Mouse (Mus musculus): ENCODE results near the gene Prpf6. TPM values are rescaled to one million over a fixed set of nuclear protein-coding genes. Genes with fewer than 3 reads are reported as not detected.

The Prpf6 gene
- polyA plus RNA-seq, 1 experiment from 2014 or later, result 80.5 TPM

DNA sequence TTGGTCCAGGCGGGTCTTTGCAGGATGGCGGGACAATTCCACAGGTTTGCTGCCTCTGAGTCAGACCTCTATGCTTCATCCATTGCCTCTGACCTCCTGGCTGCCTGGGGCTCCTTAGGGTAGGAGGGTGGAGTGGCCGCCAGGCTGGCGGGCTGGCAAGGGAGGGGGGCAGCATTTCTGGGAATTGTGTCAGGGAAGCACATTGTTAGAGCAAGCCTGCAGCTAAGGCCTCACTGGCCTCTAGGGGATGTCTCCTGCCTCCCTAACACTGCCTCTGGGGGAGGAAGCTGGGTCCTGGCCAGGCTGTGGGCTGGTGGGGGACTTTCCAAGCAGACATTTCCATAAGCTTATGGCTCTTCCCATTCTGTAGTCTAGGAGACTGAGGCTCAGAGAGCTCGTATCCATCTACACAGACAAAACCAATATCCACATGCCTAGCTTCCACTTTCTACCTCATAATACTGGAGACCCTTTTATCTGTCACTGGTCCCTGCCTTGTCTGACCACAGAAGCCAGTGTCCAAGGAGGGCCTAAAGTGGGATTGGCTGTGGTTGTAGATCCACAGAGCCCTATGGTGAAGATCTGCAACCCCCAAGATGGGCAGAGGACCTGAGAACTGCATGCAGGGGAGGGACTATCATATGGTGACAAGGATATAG is 85.6 kb downstream of the Prpf6 start:
- 65% methylated on average over 5 of the region's 5 CpGs for WGBS
- Histone ChIP-seq H3K27me3 (ENCODE audit: low read depth, poor library complexity, severe bottlenecking) (peaks cover 25% of the 10 kb centered on the region), H3K27ac (peak overlapping the region; percentile 85), H3K4me3 (no peak overlapping the region), H3K9me3 (replicated peaks) (no peaks in the 10 kb centered on the region), H3K4me1 (peaks cover 62% of the 10 kb centered on the region), H3K36me3 (no peaks in the 10 kb centered on the region)
- DNase-seq (ENCODE audit: low spot score), result no peak

DNA sequence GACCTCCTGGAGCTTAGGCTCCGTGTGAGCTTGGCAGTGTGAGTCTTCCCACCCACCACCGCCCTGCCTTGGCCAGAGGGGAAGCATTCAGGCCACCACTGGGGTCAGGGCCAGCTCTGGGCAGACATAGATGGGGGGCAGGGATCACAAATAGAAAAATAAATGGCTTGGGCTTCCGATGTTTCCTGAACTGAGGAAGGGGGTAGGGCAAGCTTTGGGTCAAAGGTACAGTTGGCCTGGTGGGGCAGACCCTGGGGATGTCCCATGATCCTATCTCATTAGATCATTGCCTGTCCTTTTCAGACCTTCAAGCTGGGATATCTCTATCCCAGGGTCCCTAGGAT is 86.1 kb downstream of the Prpf6 start:
- Histone ChIP-seq H3K27me3 (ENCODE audit: low read depth, poor library complexity, severe bottlenecking) (peaks cover 20% of the 10 kb centered on the region), H3K9me3 (replicated peaks) (no peaks in the 10 kb centered on the region), H3K4me3 (no peak overlapping the region), H3K36me3 (0 out of 2 replicates have a peak, but pooled peaks cover 1% of the 10 kb centered on the region), H3K27ac (peak overlapping the region; percentile 85; the same call in 1 of the 2 replicates), H3K4me1 (peaks cover 62% of the 10 kb centered on the region)
- no peak for DNase-seq (ENCODE audit: low spot score)
- WGBS, result 62% methylated on average over 3 of the region's 3 CpGs

DNA sequence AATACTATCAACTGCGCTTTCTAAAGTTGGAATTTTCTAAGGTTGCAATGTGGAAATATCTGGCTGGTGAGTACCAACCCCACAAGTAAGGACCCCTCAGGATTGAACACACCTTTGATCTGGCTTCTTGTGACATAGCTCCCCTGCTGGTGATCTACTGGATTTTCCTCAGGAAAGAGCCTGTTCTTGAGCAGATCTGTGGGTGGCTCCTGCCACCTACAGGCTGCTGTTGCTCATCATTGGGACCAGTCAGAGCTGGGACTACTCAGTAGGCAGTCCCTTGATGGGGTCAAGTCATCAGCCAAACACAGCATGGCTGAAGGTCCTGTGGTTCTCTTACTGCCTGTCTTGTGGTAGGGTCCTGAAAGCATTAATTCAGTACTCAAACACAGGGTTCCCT is 87.1 kb downstream of the Prpf6 start:
- Histone ChIP-seq H3K36me3 (0 out of 2 replicates have a peak, but pooled peaks cover 5% of the 10 kb centered on the region), H3K27me3 (ENCODE audit: low read depth, poor library complexity, severe bottlenecking) (peaks cover 9% of the 10 kb centered on the region), H3K4me3 (no peak overlapping the region), H3K9me3 (replicated peaks) (no peaks in the 10 kb centered on the region), H3K4me1 (peaks cover 54% of the 10 kb centered on the region), H3K27ac (no peak overlapping the region)
- DNase-seq (ENCODE audit: low spot score), result peak; percentile 70
- WGBS, result 50% methylated on average over 1 of the region's 1 CpGs

DNA sequence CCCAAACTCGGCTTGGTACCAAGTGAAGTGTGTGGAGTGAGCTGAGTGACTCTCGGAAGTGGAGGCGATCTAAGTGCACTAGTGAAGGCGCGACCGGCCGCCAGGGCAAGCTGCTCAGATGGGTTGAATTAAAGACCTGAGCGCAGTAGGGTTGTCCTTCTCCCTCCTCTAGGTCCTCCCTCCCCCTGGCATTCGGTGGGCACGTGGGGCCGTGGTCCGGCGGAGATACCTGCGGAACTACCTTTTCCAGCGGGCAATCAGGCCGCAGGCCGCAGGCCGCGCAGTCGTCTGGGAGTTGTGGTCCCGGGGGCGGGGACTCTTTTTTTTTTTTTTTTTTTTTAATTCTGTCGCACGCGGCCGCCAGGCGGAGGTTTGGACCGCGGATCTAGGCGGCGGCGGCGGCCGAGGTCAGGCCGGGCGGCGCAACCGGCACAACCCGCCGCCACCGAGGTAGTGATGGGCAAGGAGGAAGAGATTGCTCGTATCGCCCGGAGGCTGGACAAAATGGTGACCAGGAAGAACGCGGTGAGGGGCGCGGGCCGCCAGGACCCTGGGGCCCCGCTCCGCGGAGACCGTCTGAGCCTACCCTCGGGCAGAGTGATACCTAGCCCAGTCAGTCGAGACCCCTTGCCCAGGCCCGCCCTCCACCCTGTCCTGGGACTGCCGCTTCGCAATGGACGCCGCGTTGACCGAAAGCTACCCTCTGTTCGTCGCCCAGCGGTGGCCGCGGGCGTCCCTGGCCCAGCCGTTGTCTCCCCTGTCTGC is 88.5 kb downstream of the Prpf6 start, which contains the start of gene Tcea2:
TSS of gene Tcea2 (plus strand) at position 360 of the 765 bp plus-strand sequence.
- Histone ChIP-seq H3K4me1 (peaks cover 41% of the 10 kb centered on the region), H3K9me3 (replicated peaks) (no peaks in the 10 kb centered on the region), H3K4me3 (peak within 1 kb of the TSS; percentile 76), H3K27ac (peak within 1 kb of the TSS; percentile 93), H3K36me3 (peaks cover 12% of the 10 kb centered on the region; the same call in 1 of the 2 replicates), H3K27me3 (ENCODE audit: low read depth, poor library complexity, severe bottlenecking) (no peaks in the 10 kb centered on the region)
- WGBS, result under 1% methylated on average over 69 of the region's 69 CpGs
- DNase-seq (ENCODE audit: low spot score), result peak; percentile 86

DNA sequence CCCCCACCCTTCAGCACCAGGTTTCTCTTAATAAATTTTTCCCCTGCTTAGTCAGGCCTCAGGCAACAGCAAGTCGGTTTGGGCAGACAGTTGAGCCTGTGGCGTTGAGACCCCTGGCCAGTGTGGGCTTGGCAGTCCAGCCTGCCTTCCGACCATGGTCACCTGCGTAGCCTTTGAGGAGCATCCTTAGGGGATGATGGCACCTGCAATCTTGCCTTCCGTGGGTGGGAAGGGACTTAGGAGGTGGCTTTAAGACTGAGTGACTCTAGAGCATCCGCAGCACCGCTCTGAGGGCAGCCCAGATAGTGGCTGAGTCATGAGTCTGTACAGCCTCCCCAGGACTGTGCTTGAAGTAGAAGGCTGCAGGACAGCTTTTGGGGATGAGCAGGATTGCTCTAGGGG is 89.0 kb downstream of the Prpf6 start:
- no peaks in the 10 kb centered on the region for H3K27me3 ChIP-seq (ENCODE audit: low read depth, poor library complexity, severe bottlenecking)
- H3K27ac ChIP-seq, result peak overlapping the region; percentile 93
- peak overlapping the region; percentile 76 for H3K4me3 ChIP-seq
- peaks cover 36% of the 10 kb centered on the region for H3K4me1 ChIP-seq
- no peaks in the 10 kb centered on the region for H3K9me3 ChIP-seq (replicated peaks)
- 18% methylated on average over 7 of the region's 7 CpGs for WGBS
- peaks cover 18% of the 10 kb centered on the region for H3K36me3 ChIP-seq
- DNase-seq (ENCODE audit: low spot score), result no peak

DNA sequence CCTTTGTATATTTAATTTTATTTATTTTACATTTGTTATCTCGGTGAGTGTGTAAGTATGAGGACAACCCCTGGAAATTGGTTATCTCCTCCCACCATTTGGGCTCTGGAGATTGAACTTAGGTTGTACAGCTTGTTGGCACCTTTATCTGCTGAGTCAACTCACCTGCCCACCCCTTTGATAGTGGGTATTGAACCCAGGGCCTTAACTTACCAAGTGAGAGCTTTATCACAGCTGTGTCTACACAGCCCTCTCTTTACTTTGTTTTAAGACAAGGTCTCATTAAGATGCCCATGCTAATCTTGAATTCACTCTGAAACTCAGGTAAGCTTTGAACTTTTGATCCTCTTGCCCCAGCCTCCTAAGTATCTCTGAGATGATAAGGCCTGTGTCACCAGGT is 90.3 kb downstream of the Prpf6 start:
- H3K27me3 ChIP-seq (ENCODE audit: low read depth, poor library complexity, severe bottlenecking), result no peaks in the 10 kb centered on the region
- peaks cover 24% of the 10 kb centered on the region for H3K4me1 ChIP-seq
- no peak overlapping the region for H3K27ac ChIP-seq
- H3K36me3 ChIP-seq, result peaks cover 31% of the 10 kb centered on the region
- no peak for DNase-seq (ENCODE audit: low spot score)
- H3K9me3 ChIP-seq (replicated peaks), result no peaks in the 10 kb centered on the region
- no peak overlapping the region for H3K4me3 ChIP-seq
- 89% methylated on average over 1 of the region's 1 CpGs for WGBS

DNA sequence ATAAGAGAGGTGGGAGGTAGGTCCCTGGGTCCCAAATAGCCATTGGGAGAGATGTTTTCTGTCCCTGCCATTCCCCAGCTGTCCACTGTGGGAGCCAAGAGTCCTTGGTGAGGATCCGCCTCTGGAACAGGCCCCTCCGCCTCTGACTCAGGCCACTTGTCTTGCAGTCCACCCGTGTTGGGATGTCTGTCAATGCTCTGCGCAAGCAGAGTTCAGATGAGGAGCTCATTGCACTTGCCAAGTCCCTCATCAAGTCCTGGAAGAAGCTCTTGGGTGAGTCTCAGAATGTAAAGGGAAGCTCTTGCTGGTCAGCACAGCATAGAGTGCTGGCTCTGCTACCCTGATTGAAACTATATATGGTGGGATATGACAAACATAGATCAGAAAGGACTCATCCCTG is 91.7 kb downstream of the Prpf6 start:
- Histone ChIP-seq H3K36me3 (peaks cover 45% of the 10 kb centered on the region), H3K27ac (no peak overlapping the region), H3K9me3 (replicated peaks) (no peaks in the 10 kb centered on the region), H3K4me1 (peaks cover 21% of the 10 kb centered on the region), H3K4me3 (no peak overlapping the region), H3K27me3 (ENCODE audit: low read depth, poor library complexity, severe bottlenecking) (no peaks in the 10 kb centered on the region)
- DNase-seq (ENCODE audit: low spot score), result no peak
- WGBS, result 68% methylated on average over 4 of the region's 4 CpGs

DNA sequence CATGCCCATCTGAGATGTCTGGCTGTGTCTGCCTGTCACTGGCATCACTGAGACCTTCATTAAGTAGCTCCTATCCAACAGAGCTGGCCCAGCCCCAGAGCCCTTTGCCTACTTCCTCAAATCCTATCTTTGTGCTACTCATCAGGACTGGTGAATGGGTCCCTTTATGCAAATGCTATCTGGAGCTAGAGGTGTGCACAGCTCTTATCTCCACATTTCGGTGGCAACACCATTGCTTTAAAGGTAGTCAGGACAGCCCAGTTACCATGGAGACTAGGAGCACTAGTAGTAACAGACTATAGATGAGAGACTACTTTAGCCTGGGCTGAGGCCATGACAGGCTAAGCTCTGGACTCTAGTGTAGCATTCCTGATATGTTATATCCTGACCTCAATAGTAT is 93.0 kb downstream of the Prpf6 start:
- H3K27ac ChIP-seq, result no peak overlapping the region
- DNase-seq (ENCODE audit: low spot score), result no peak
- H3K9me3 ChIP-seq (replicated peaks), result no peaks in the 10 kb centered on the region
- no peak overlapping the region for H3K4me3 ChIP-seq
- H3K36me3 ChIP-seq, result peaks cover 58% of the 10 kb centered on the region
- 77% methylated on average over 1 of the region's 1 CpGs for WGBS
- H3K27me3 ChIP-seq (ENCODE audit: low read depth, poor library complexity, severe bottlenecking), result no peaks in the 10 kb centered on the region
- peaks cover 12% of the 10 kb centered on the region for H3K4me1 ChIP-seq

DNA sequence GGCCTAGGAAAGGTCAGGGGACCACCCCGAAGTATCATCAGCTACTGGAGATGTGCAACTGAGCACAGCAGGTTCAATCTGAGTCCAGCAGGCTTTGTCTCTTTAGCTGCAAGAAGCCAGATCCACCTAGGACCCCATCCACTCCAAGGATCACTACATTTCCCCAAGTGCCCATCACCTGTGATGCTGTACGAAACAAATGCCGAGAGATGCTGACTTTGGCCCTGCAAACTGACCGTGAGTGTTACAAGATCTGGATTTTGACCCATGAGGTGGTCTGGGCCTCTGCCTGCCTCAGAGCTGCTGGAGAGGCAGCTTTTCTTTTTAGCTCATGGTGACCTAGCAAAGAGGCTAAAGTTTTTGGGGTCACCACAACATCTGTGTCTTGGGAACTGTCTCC is 94.0 kb downstream of the Prpf6 start:
- 94% methylated on average over 4 of the region's 4 CpGs for WGBS
- Histone ChIP-seq H3K27me3 (ENCODE audit: low read depth, poor library complexity, severe bottlenecking) (no peaks in the 10 kb centered on the region), H3K36me3 (peaks cover 68% of the 10 kb centered on the region), H3K4me1 (peaks cover 5% of the 10 kb centered on the region), H3K27ac (no peak overlapping the region), H3K9me3 (replicated peaks) (no peaks in the 10 kb centered on the region), H3K4me3 (no peak overlapping the region)
- DNase-seq (ENCODE audit: low spot score), result no peak

DNA sequence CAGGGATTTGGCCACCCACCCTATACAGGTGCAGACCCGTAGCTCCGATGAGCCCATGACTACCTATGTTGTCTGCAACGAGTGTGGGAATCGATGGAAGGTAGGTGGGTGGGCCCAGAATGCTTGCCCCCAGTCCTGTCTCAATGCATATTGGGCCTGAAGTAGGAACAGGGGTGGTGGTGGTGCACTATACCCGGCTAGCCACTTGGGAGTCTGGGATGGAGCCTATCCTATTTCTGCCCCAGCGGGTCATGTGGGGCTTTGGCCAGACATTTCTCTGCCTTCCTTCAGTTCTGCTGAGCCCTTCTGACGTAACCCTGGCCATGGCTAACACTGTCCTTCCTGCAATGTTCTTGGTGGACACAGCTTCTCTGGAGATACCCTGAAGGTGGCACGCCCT is 95.9 kb downstream of the Prpf6 start:
- H3K4me1 ChIP-seq, result peaks cover 16% of the 10 kb centered on the region
- no peak overlapping the region for H3K4me3 ChIP-seq
- H3K36me3 ChIP-seq, result peaks cover 76% of the 10 kb centered on the region
- no peaks in the 10 kb centered on the region for H3K9me3 ChIP-seq (replicated peaks)
- no peak overlapping the region for H3K27ac ChIP-seq
- H3K27me3 ChIP-seq (ENCODE audit: low read depth, poor library complexity, severe bottlenecking), result no peaks in the 10 kb centered on the region
- DNase-seq (ENCODE audit: low spot score), result no peak
- 93% methylated on average over 8 of the region's 8 CpGs for WGBS

DNA sequence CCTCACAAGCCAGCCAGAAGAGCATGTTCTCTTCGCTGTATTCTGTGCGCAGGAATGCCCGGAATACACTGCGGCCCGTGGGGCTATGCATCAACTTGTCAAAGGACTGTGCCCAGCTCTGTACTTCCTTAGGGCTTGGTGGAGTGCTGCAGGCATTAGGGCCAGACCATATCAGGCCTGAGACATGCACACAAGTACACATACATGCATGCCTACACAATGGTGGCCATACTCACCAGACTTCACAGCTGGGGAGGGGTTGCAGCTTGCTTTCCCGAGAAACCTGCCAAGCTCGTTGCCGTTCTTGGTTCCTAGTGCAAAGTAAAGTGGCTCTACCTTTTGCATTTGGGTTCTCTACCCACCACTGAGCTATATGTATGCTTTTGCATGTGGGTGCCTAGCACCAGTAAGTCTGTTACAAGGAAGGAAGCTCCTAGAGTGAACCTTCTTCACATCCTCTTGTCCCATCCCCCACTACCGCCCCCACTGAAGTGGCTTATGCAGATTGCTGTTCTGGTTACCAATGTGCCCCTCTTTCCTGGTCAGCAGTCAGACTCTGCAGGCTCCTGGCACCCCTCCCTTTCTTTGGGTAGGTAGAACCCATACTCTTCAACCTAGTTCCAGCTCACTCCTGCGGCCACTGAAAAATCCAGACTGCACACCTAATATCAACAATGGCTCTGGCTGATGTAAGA is 97.9 kb downstream of the Prpf6 start:
- WGBS, result 89% methylated on average over 10 of the region's 10 CpGs
- no peak overlapping the region for H3K27ac ChIP-seq
- peaks cover 68% of the 10 kb centered on the region for H3K36me3 ChIP-seq
- H3K4me3 ChIP-seq, result no peak overlapping the region
- no peak for DNase-seq (ENCODE audit: low spot score)
- no peaks in the 10 kb centered on the region for H3K9me3 ChIP-seq (replicated peaks)
- H3K27me3 ChIP-seq (ENCODE audit: low read depth, poor library complexity, severe bottlenecking), result no peaks in the 10 kb centered on the region
- H3K4me1 ChIP-seq, result peaks cover 31% of the 10 kb centered on the region

DNA sequence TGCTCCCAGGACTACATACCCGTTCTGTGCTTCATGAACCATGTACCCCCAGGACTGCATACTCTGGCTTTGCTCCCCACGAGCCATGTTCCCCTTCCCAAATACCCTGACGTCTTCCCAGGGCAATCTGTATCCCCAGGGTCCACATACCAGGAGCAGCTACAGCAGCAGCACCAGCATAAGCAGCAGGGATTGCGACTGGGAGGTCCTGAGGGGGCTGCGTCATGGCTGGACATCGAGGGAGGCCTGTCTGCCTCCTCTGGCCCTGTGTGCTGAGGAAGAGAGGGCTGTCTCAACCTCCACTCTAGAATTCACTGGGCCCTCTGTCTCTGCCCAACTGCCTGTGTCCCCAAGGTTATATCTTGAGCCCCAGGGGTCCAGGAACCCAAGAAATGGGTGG is 99.4 kb downstream of the Prpf6 start:
- H3K4me3 ChIP-seq, result no peak overlapping the region
- peaks cover 55% of the 10 kb centered on the region for H3K36me3 ChIP-seq
- H3K9me3 ChIP-seq (replicated peaks), result no peaks in the 10 kb centered on the region
- H3K27ac ChIP-seq, result no peak overlapping the region
- no peak for DNase-seq (ENCODE audit: low spot score)
- peaks cover 31% of the 10 kb centered on the region for H3K4me1 ChIP-seq
- WGBS, result 83% methylated on average over 6 of the region's 6 CpGs
- peaks cover 13% of the 10 kb centered on the region for H3K27me3 ChIP-seq (ENCODE audit: low read depth, poor library complexity, severe bottlenecking)

DNA sequence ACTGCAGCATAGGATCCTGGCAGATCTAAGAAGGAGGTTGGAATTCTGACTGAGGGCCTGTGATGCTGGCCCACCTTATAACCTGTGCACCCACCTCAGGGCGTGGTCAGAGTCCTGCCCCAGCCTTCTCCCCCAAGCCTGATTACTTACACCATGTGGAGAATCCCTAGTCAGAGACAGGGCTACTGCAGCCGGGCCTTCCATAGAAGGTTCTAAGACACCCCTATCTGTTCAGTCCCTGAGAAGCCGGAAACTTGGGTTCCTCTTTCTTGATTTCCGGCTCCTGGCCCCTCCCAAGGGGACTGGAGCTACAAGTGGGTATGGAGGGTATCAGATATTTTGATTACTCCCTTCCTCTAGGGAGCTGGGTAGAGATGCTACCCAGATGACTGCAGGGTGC is 99.9 kb downstream of the Prpf6 start:
- WGBS, result 94% methylated on average over 4 of the region's 4 CpGs

More for the DNA sequence above, 99.9 kb downstream of the Prpf6 start:
- peaks cover 18% of the 10 kb centered on the region for H3K27me3 ChIP-seq (ENCODE audit: low read depth, poor library complexity, severe bottlenecking)
- H3K4me3 ChIP-seq, result no peak overlapping the region
- no peak for DNase-seq (ENCODE audit: low spot score)
- H3K36me3 ChIP-seq, result peaks cover 50% of the 10 kb centered on the region
- H3K27ac ChIP-seq, result no peak overlapping the region
- no peaks in the 10 kb centered on the region for H3K9me3 ChIP-seq (replicated peaks)
- H3K4me1 ChIP-seq, result peaks cover 31% of the 10 kb centered on the region

Measured in limb, embryonic 10.5 days (tissue).